Mouse (Mus musculus): ENCODE data around the gene Pkn3. TPM values are rescaled to one million over a fixed set of nuclear protein-coding genes. Genes with fewer than 3 reads are reported as not detected.
"Not testable (repeated sequence)": the region's sequence is repeated elsewhere in the genome, so short reads cannot be mapped to it uniquely, and the experiment has no call there.

Pkn3 gene
- total RNA-seq (2015): 3.1 and 3.6 TPM in 2 replicates
- total RNA-seq (2017): 7.9 and 10.2 TPM in 2 replicates

- ATAC-seq (replicated peaks; ENCODE audit: poor library complexity): peak; percentile 86
These were observed at the start of gene Pkn3 for GRCm38 (mm10) chr2:30077502-30078348. TSS of gene Pkn3 (plus strand) at chr2:30077684.

- peak; percentile 78 for ATAC-seq (replicated peaks; ENCODE audit: poor library complexity)
These were observed 45.1 kb upstream of the Pkn3 start for GRCm38 (mm10) chr2:30032244-30032846.

- no peak for ATAC-seq (replicated peaks; ENCODE audit: poor library complexity)
These were observed 44.5 kb upstream of the Pkn3 start for GRCm38 (mm10) chr2:30032957-30033356.

- ATAC-seq (replicated peaks; ENCODE audit: poor library complexity): no peak
These were observed 39.7 kb upstream of the Pkn3 start for GRCm38 (mm10) chr2:30037762-30038161.

GRCm38 (mm10) chr2:30038370-30038769 lies 39.1 kb upstream of the Pkn3 start:
- ATAC-seq (replicated peaks; ENCODE audit: poor library complexity): no peak

- no peak for ATAC-seq (replicated peaks; ENCODE audit: poor library complexity)
These were observed 37.8 kb upstream of the Pkn3 start for GRCm38 (mm10) chr2:30039687-30040086.

GRCm38 (mm10) chr2:30042445-30042844 lies 35.0 kb upstream of the Pkn3 start:
- ATAC-seq (replicated peaks; ENCODE audit: poor library complexity): peak; percentile 88

- no peak for ATAC-seq (replicated peaks; ENCODE audit: poor library complexity)
These were observed 32.9 kb upstream of the Pkn3 start for GRCm38 (mm10) chr2:30044550-30044949.

- no peak for ATAC-seq (replicated peaks; ENCODE audit: poor library complexity)
These were observed 30.4 kb upstream of the Pkn3 start for GRCm38 (mm10) chr2:30047127-30047526.

GRCm38 (mm10) chr2:30048101-30048501 lies 29.4 kb upstream of the Pkn3 start:
- ATAC-seq (replicated peaks; ENCODE audit: poor library complexity): 0 out of 2 replicates have a peak, but pooled peaks have one; percentile 28

- peak; percentile 94 for ATAC-seq (replicated peaks; ENCODE audit: poor library complexity)
These were observed 28.6 kb upstream of the Pkn3 start, which contains the start of gene Wdr34 for GRCm38 (mm10) chr2:30048699-30049388. TSS of gene Wdr34 (minus strand) at chr2:30048881.

GRCm38 (mm10) chr2:30049831-30050230 lies 27.7 kb upstream of the Pkn3 start:
- ATAC-seq (replicated peaks; ENCODE audit: poor library complexity): no peak

- ATAC-seq (replicated peaks; ENCODE audit: poor library complexity): 0 out of 2 replicates have a peak, but pooled peaks have one; percentile 20
These were observed 25.3 kb upstream of the Pkn3 start for GRCm38 (mm10) chr2:30051992-30052761.

- ATAC-seq (replicated peaks; ENCODE audit: poor library complexity): not testable (repeated sequence)
These were observed 22.2 kb upstream of the Pkn3 start for GRCm38 (mm10) chr2:30055310-30055709.

GRCm38 (mm10) chr2:30056736-30057135 lies 20.7 kb upstream of the Pkn3 start:
- no peak for ATAC-seq (replicated peaks; ENCODE audit: poor library complexity)

GRCm38 (mm10) chr2:30057223-30057904 lies 20.1 kb upstream of the Pkn3 start, which contains the start of gene Set:
TSS of gene Set (plus strand) at chr2:30057378.
- ATAC-seq (replicated peaks; ENCODE audit: poor library complexity): peak; percentile 83

- no peak for ATAC-seq (replicated peaks; ENCODE audit: poor library complexity)
These were observed 19.1 kb upstream of the Pkn3 start for GRCm38 (mm10) chr2:30058418-30058817.

GRCm38 (mm10) chr2:30061215-30062166 lies 16.0 kb upstream of the Pkn3 start:
- ATAC-seq (replicated peaks; ENCODE audit: poor library complexity): peak; percentile 44

Measured in megakaryocyte progenitor cell, adult 5-6 weeks (primary cell).